ENCODE assay signal across 28 mouse cellular contexts in the genomic region with DNA sequence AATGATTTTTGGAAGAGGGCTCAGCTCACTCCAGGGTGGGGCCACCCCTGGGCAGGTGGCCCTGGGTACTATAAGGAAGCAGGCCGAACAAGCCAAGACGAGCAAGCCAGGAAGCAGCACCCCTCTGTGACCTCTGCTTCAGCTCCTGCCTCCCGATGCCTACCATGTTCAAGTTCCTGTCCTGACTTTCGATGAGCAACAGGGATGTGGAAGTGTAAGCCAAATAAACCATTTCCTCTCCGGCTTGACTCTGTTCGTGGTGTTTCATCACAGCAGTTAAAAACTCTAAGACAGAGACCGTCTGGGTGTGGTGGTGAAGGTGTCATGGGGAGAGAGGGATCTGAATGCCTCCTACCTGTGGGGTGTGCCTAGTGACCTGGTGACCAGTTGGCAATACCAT. TPM values are rescaled to one million over a fixed set of nuclear protein-coding genes. Genes with fewer than 3 reads are reported as not detected.
A peak's percentile ranks its signal among the peaks of the same experiment; 100 is the strongest.
DNase-seq lines count a peak whose midpoint lies in the region; ATAC-seq lines count a peak whose summit lies in the region.
"Had no signal": no experiment of that assay in that cellular context is flagged by ENCODE, and none has a peak within 500 bp of the region (broad histone marks: within the 10 kb centered on the region; RNA-seq: fewer than 3 reads in every experiment).

No protein-coding gene starts in this region.

- H3K27ac ChIP-seq in macrophage: peak overlapping the region; percentile 97
- H3K27ac ChIP-seq: embryonic facial prominence, embryonic 13.5 days; embryonic facial prominence, embryonic 15.5 days; forebrain, embryonic 10.5 days; forebrain, embryonic 12.5 days had no signal

- no peaks in the 10 kb centered on the region for H3K79me2 ChIP-seq in macrophage (ENCODE audit: inconsistent target)

- WGBS in macrophage (ENCODE audit: missing documents): 22% methylated on average over 7 of the region's 7 CpGs

- H3K4me3 ChIP-seq in macrophage (ENCODE audit: inconsistent target): no peak overlapping the region
- H3K4me3 ChIP-seq: embryonic facial prominence, embryonic 13.5 days; embryonic facial prominence, embryonic 15.5 days; erythroblast, embryonic 14.5 days; forebrain, embryonic 10.5 days; forebrain, embryonic 12.5 days had no signal

- DNase-seq in heart, adult 11 months: peak; percentile 83
- DNase-seq in heart, postnatal 4 days: no peak
- DNase-seq in right cerebral cortex, postnatal 25 days: no peak
- no peak for DNase-seq in c-Kit-positive CD71-positive TER-119-positive erythroid progenitor cells, embryonic 14.5 days (ENCODE audit: low spot score)
- DNase-seq: adrenal gland, adult 8-10 months; adrenal gland, postnatal 14 days; adrenal gland, postnatal 36 days; B cell, adult 2 months; cerebellum, adult 11 months; cerebellum, adult 18-20 months; cerebellum, adult 8-10 months; cerebellum, adult 9-11 months; cerebellum, postnatal 14 days; cerebellum, postnatal 36 days; embryo, embryonic 11 days had no signal

- ATAC-seq in megakaryocyte progenitor cell, adult 5-6 weeks (replicated peaks; ENCODE audit: poor library complexity): 0 out of 2 replicates have a peak, but pooled peaks have one; percentile 34
- ATAC-seq: activated CD4-positive, CD25-positive, alpha-beta regulatory T cell, adult 4 months; CD4-positive, CD25-positive, alpha-beta regulatory T cell, adult 4 months; forebrain, embryonic 14.5 days; forebrain, embryonic 16.5 days; Patski had no signal

- H3K36me3 ChIP-seq in macrophage (ENCODE audit: inconsistent target): no peaks in the 10 kb centered on the region
- H3K36me3 ChIP-seq: embryonic facial prominence, embryonic 13.5 days; embryonic facial prominence, embryonic 15.5 days; forebrain, embryonic 10.5 days; forebrain, embryonic 12.5 days; G1E had no signal

RNA-seq across cellular contexts. Expression of a gene that starts 58.1 kb away (rescaled TPM):
- 100 to 1,000 TPM; 810 to 867 TPM for total RNA-seq in heart, postnatal 4 days (2021)
- total RNA-seq in macrophage (2018; cell fraction: chromatin; rRNA removed): 100 to 1,000 TPM in 1 of 26 experiments, 10 to 100 TPM in 25; 28.4 to 154 (median 62.4) TPM
- 100 to 1,000 TPM; 220 to 747 (median 375) TPM for total RNA-seq in macrophage (2018; cell fraction: cytosol; rRNA removed)
- total RNA-seq in macrophage (2018; cell fraction: nucleus; rRNA removed): 100 to 1,000 TPM in 2 of 26 experiments, 10 to 100 TPM in 24; 47.9 to 154 (median 74.1) TPM
- 365 to 739 TPM (median 719 TPM) in 3 replicates for polyA plus RNA-seq in macrophage (2018)
- 2,167 and 2,499 TPM in 2 replicates for total RNA-seq in megakaryocyte progenitor cell, adult 5-6 weeks (2015)
- 497 and 660 TPM in 2 replicates for total RNA-seq in megakaryocyte progenitor cell, adult 5-6 weeks (2017)
